Mouse (Mus musculus) MEL (cell line): ENCODE data around the gene Exoc3l. TPM values are rescaled to one million over a fixed set of nuclear protein-coding genes. Genes with fewer than 3 reads are reported as not detected.

Experiments
- DNase-seq: peaks from one replicate; pipeline ENCODE4 v3.0.0; 2011; ENCODE audit warnings: low read depth, low spot score
- H3K27ac ChIP-seq: 2 replicates; pipeline ENCODE4 v1.5.1; 2012; ENCODE audit warnings: low read depth, mild to moderate bottlenecking, control low read depth, low read length, moderate library complexity; ENCODE audit not compliant: control insufficient read depth
- H3K27me3 ChIP-seq, 2 experiments: fragments of 150-350 bp in 1 of 2; sonication (generic) in 1 of 2; 2 replicates each; pipeline ENCODE4 v1.6.1; 2012; ENCODE audit warnings: low read length in 2 of 2, mild to moderate bottlenecking in 2 of 2, improper control_type of control experiment in 1 of 2, moderate library complexity in 1 of 2; ENCODE audit not compliant: insufficient read depth in 2 of 2, control insufficient read depth in 1 of 2
- H3K36me3 ChIP-seq, 2 experiments: 2 replicates each; pipeline ENCODE4 v1.6.1; 2012 to 2014; ENCODE audit warnings: low read length in 2 of 2, improper control_type of control experiment in 1 of 2, inconsistent platforms in 1 of 2, mild to moderate bottlenecking in 1 of 2; ENCODE audit not compliant: insufficient read depth in 2 of 2, control insufficient read depth in 1 of 2
- H3K4me1 ChIP-seq, 2 experiments: fragments of 150-350 bp in 1 of 2; sonication (generic) in 1 of 2; 2 replicates each; pipeline ENCODE4 v1.6.1; 2012; ENCODE audit warnings: low read length in 2 of 2, improper control_type of control experiment in 1 of 2, mild to moderate bottlenecking in 1 of 2; ENCODE audit not compliant: insufficient read depth in 2 of 2, control insufficient read depth in 1 of 2
- H3K4me3 ChIP-seq, 2 experiments: fragments of 150-350 bp in 1 of 2; sonication (generic) in 1 of 2; 2 replicates each; pipeline ENCODE4 v1.5.1; 2012; ENCODE audit warnings: low read depth in 2 of 2, low read length in 2 of 2, mild to moderate bottlenecking in 2 of 2, moderate library complexity in 2 of 2, control low read depth in 1 of 2, improper control_type of control experiment in 1 of 2; ENCODE audit not compliant: control insufficient read depth in 1 of 2, insufficient read depth in 1 of 2
- H3K79me2 ChIP-seq: 2 replicates; pipeline ENCODE4 v1.6.1; 2012; ENCODE audit warnings: mild to moderate bottlenecking, low read length, moderate library complexity; ENCODE audit not compliant: control insufficient read depth, poor library complexity, insufficient read depth
- H3K9ac ChIP-seq: 2 replicates; pipeline ENCODE4 v1.6.1; 2012; ENCODE audit warnings: low read depth, mild to moderate bottlenecking, control low read depth, low read length, moderate library complexity; ENCODE audit not compliant: control insufficient read depth, poor library complexity, severe bottlenecking
- H3K9me3 ChIP-seq: fragments of 150-350 bp; sonication (generic); replicated peaks from 2 replicates; pipeline ENCODE4 v1.6.1; 2012; ENCODE audit warnings: mild to moderate bottlenecking, low read length, improper control_type of control experiment, moderate library complexity; ENCODE audit not compliant: insufficient read depth
- CHD1 ChIP-seq: IDR thresholded peaks from 2 replicates; pipeline ENCODE4 v1.6.1; 2012; ENCODE audit warnings: low read depth, mild to moderate bottlenecking, inconsistent platforms, low read length, improper control_type of control experiment
- CHD2 ChIP-seq: IDR thresholded peaks from 2 replicates; pipeline ENCODE4 v1.6.1; 2011; ENCODE audit warnings: low read length, improper control_type of control experiment
- ELF1 ChIP-seq: IDR thresholded peaks from 2 replicates; pipeline ENCODE4 v1.6.1; 2014; ENCODE audit warnings: low read depth, mild to moderate bottlenecking, inconsistent platforms, low read length, improper control_type of control experiment, moderate library complexity
- ETS1 ChIP-seq: IDR thresholded peaks from 2 replicates; pipeline ENCODE4 v1.6.1; 2012; ENCODE audit warnings: low read depth, mild to moderate bottlenecking, inconsistent platforms, low read length, improper control_type of control experiment, moderate library complexity
- HCFC1 ChIP-seq: IDR thresholded peaks from 2 replicates; pipeline ENCODE4 v1.6.1; 2012; ENCODE audit warnings: low read depth, mild to moderate bottlenecking, inconsistent platforms, low read length, improper control_type of control experiment, moderate library complexity
- MAX ChIP-seq: IDR thresholded peaks from 2 replicates; pipeline ENCODE4 v1.6.1; 2011; ENCODE audit warnings: low read length, improper control_type of control experiment
- MAZ ChIP-seq: IDR thresholded peaks from 2 replicates; pipeline ENCODE4 v1.6.1; 2012; ENCODE audit warnings: low read depth, mild to moderate bottlenecking, inconsistent platforms, low read length, improper control_type of control experiment
- MEF2A ChIP-seq: IDR thresholded peaks from 2 replicates; pipeline ENCODE4 v1.6.1; 2014; ENCODE audit warnings: low read depth, mild to moderate bottlenecking, inconsistent platforms, low read length, improper control_type of control experiment; ENCODE audit not compliant: poor library complexity, insufficient replicate concordance, severe bottlenecking; ENCODE audit errors: extremely low read depth
- MXI1 ChIP-seq: IDR thresholded peaks from 2 replicates; pipeline ENCODE4 v1.6.1; 2011; ENCODE audit warnings: mild to moderate bottlenecking, low read depth, low read length, improper control_type of control experiment
- MYB ChIP-seq: IDR thresholded peaks from 2 replicates; pipeline ENCODE4 v1.6.1; 2011; ENCODE audit warnings: mild to moderate bottlenecking, low read depth, low read length, improper control_type of control experiment
- NELFE ChIP-seq: IDR thresholded peaks from 2 replicates; pipeline ENCODE4 v1.6.1; 2011; ENCODE audit warnings: low read depth, low read length, improper control_type of control experiment
- POLR2AphosphoS2 ChIP-seq: IDR thresholded peaks from 2 replicates; pipeline ENCODE4 v1.6.1; 2011; ENCODE audit warnings: low read length, improper control_type of control experiment
- POLR2AphosphoS5 ChIP-seq: IDR thresholded peaks from 2 replicates; pipeline ENCODE4 v1.6.1; 2012; ENCODE audit warnings: low read depth, borderline replicate concordance, mild to moderate bottlenecking, inconsistent platforms, low read length, moderate library complexity, mixed read lengths
- RAD21 ChIP-seq: IDR thresholded peaks from 2 replicates; pipeline ENCODE4 v1.6.1; 2011; ENCODE audit warnings: mild to moderate bottlenecking, low read depth, low read length, improper control_type of control experiment
- RCOR1 ChIP-seq: IDR thresholded peaks from 2 replicates; pipeline ENCODE4 v1.6.1; 2012; ENCODE audit warnings: low read depth, mild to moderate bottlenecking, inconsistent platforms, low read length, improper control_type of control experiment
- SIN3A ChIP-seq: IDR thresholded peaks from 2 replicates; pipeline ENCODE4 v1.6.1; 2012; ENCODE audit warnings: low read length, improper control_type of control experiment, inconsistent platforms
- SMC3 ChIP-seq: IDR thresholded peaks from 2 replicates; pipeline ENCODE4 v1.6.1; 2011; ENCODE audit warnings: low read depth, low read length, improper control_type of control experiment
- TBP ChIP-seq: IDR thresholded peaks from 2 replicates; pipeline ENCODE4 v1.8.0; 2011; ENCODE audit warnings: low read depth, low read length, improper control_type of control experiment
- USF2 ChIP-seq, 2 experiments: IDR thresholded peaks; 2 replicates each; pipeline ENCODE4 v1.6.1; 2011 to 2012; ENCODE audit warnings: improper control_type of control experiment in 2 of 2, low read length in 2 of 2, borderline replicate concordance in 1 of 2, inconsistent platforms in 1 of 2, low read depth in 1 of 2, mild to moderate bottlenecking in 1 of 2; ENCODE audit not compliant: insufficient read depth in 1 of 2
- polyA plus RNA-seq, 2 experiments: library from polyadenylated mRNA; stranded (reverse) in 1 of 2; unstranded in 1 of 2; fragments of >175 nt in 1 of 2; fragments of >200 nt in 1 of 2; gene quantifications; 2 replicates each; pipeline versions ENCODE4 v1.2.1 to v1.2.4; 2012; ENCODE audit warnings: low replicate concordance in 2 of 2, low read depth in 1 of 2; ENCODE audit not compliant: insufficient read length in 2 of 2, insufficient read depth in 1 of 2, missing spikeins in 1 of 2
- total RNA-seq: library from RNA; depleted of rRNA; stranded (reverse); fragments of 300-350 nt; gene quantifications from 2 replicates; pipeline ENCODE4 v1.2.3, GENCODE M21; 2012

Gene Exoc3l
- total and polyA plus RNA-seq, 3 experiments: 0.69 to 2.0 TPM; not detected in 1

DNA sequence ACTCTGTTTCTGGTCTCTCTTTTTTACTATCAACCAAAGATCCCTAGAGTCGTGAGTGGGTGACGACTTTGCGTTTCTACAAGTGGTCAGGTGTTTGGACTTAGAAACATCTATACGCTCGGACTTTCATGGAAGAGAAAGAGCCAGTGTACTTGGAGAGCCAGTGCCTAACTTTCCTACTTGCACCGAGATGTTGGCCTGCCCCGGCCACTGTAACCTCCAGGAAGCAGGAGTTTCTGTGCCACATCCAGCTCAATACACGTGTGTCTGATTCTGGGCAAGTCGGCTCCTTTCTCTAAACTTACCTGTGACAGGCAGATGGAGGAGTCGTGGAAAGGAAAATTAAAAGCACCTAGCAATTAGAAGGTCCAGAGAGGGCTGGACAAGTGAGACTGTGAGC is 20.1 kb downstream of the Exoc3l start, which contains the start of gene Nol3:
TSS of gene Nol3 (plus strand) at position 301 of the 400 bp plus-strand sequence.
- no peak within 1 kb of the TSS for H3K9ac ChIP-seq
- DNase-seq: no peak
- H3K36me3 ChIP-seq: peaks cover 0 to 7% of the 10 kb centered on the region in 2 experiments; a peak in 2 of 4 replicates
- H3K27me3 ChIP-seq: no peaks in the 10 kb centered on the region
- H3K27ac ChIP-seq: no peak within 1 kb of the TSS
- H3K4me3 ChIP-seq: no peak within 1 kb of the TSS
- no peaks in the 10 kb centered on the region for H3K79me2 ChIP-seq
- H3K9me3 ChIP-seq: no peaks in the 10 kb centered on the region
- TF ChIP-seq MAX (no peak), POLR2AphosphoS5 (no peak), MAZ (no peak), MYB (no peak), ETS1 (no peak), HCFC1 (no peak), RAD21 (no peak)
- peaks cover 8 to 16% of the 10 kb centered on the region in 2 experiments for H3K4me1 ChIP-seq

DNA sequence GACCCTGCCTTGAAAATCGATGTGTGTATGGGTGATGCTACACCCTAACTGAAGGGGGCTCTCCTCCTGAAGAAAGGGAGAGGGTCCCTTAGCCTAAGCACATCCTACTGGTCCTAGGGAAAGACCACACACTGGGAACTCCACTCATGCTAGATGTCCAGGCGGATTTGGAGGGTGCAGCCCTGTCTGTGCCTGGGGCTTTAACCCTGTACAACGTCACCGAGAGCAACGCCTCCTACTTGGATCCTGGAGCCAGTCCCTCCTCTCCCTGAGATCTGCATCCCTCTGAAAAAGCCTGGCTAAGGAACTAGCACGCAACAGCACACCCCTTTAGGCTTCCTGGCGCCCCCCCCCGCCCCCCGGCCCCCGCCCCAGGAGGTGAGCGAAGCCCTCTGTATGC is 20.5 kb downstream of the Exoc3l start:
- TF ChIP-seq RCOR1: no peak
- no peak for TF ChIP-seq SMC3
- no peak for TF ChIP-seq ELF1
- TF ChIP-seq CHD1: no peak
- no peak for TF ChIP-seq CHD2
- TF ChIP-seq MXI1: no peak
- TF ChIP-seq TBP: no peak
- TF ChIP-seq POLR2AphosphoS5: no peak
- TF ChIP-seq MYB: no peak
- no peak for TF ChIP-seq MEF2A
- no peak for TF ChIP-seq USF2 (IDR thresholded peaks at IDR 0.05; ENCODE audit: borderline replicate concordance in 1 of 2, insufficient read depth in 1 of 2, low read depth in 1 of 2, low read length in 2 of 2)
- TF ChIP-seq POLR2AphosphoS2: no peak
- TF ChIP-seq SIN3A: no peak
- TF ChIP-seq NELFE: no peak

More for the DNA sequence above, 20.5 kb downstream of the Exoc3l start:
- H3K4me1 ChIP-seq: peaks cover 8 to 16% of the 10 kb centered on the region in 2 experiments
- no peaks in the 10 kb centered on the region for H3K9me3 ChIP-seq
- H3K36me3 ChIP-seq: peaks cover 0 to 7% of the 10 kb centered on the region in 2 experiments; a peak in 2 of 4 replicates
- no peaks in the 10 kb centered on the region for H3K79me2 ChIP-seq
- no peak for DNase-seq
- H3K27me3 ChIP-seq: no peaks in the 10 kb centered on the region
- H3K27ac ChIP-seq: no peak overlapping the region
- no peak overlapping the region for H3K9ac ChIP-seq
- H3K4me3 ChIP-seq: no peak overlapping the region
